Mouse (Mus musculus) CH12.LX (cell line): Measurements from ENCODE around the gene Cchcr1. TPM values are rescaled to one million over a fixed set of nuclear protein-coding genes. Genes with fewer than 3 reads are reported as not detected.

Source experiments
- DNase-seq: peaks from one replicate; pipeline ENCODE4 v3.0.0-alpha.2; 2013; ENCODE audit errors: extremely low read depth
- H3K27ac ChIP-seq: 2 replicates; pipeline ENCODE4 v1.5.1; 2012; ENCODE audit warnings: low read depth, mild to moderate bottlenecking, control low read depth, moderate library complexity; ENCODE audit not compliant: insufficient read depth
- H3K27me3 ChIP-seq: replicated peaks from 2 replicates; pipeline ENCODE3; 2012; ENCODE audit warnings: inconsistent platforms
- H3K36me3 ChIP-seq, 2 experiments: replicated peaks in 1 of 2; 2 replicates each; pipeline versions ENCODE3 to v1.6.1; 2012; ENCODE audit warnings: inconsistent platforms in 1 of 2, low read length in 1 of 2, mild to moderate bottlenecking in 1 of 2, mixed read lengths in 1 of 2, moderate library complexity in 1 of 2; ENCODE audit not compliant: control insufficient read depth in 1 of 2, insufficient read depth in 1 of 2
- H3K4me1 ChIP-seq, 2 experiments: 2 replicates each; pipeline ENCODE4 v1.6.1; 2012; ENCODE audit warnings: inconsistent platforms in 1 of 2, moderate library complexity in 1 of 2; ENCODE audit not compliant: insufficient read depth in 2 of 2, control insufficient read depth in 1 of 2
- H3K4me2 ChIP-seq: 2 replicates; pipeline ENCODE4 v1.6.1; 2012; ENCODE audit warnings: low read depth, mild to moderate bottlenecking, control low read depth; ENCODE audit not compliant: poor library complexity, insufficient read depth, severe bottlenecking
- H3K4me3 ChIP-seq, 3 experiments: fragments of 150-350 bp in 1 of 3; sonication (generic) in 1 of 3; replicated peaks in 1 of 3; 2 replicates each; pipeline versions ENCODE3 to v1.5.1; 2011 to 2012; ENCODE audit warnings: low read depth in 2 of 3, low read length in 2 of 3, mild to moderate bottlenecking in 2 of 3, moderate library complexity in 2 of 3, control low read depth in 1 of 3, improper control_type of control experiment in 1 of 3, inconsistent platforms in 1 of 3, mixed read lengths in 1 of 3; ENCODE audit not compliant: poor library complexity in 1 of 3
- H3K79me2 ChIP-seq: replicated peaks from 2 replicates; pipeline ENCODE4 v1.6.1; 2012; ENCODE audit warnings: mild to moderate bottlenecking, moderate library complexity; ENCODE audit not compliant: control insufficient read depth, poor library complexity, insufficient read depth, severe bottlenecking; ENCODE audit errors: extremely low read depth
- H3K9ac ChIP-seq: 2 replicates; pipeline ENCODE4 v1.6.1; 2012; ENCODE audit warnings: low read depth, mild to moderate bottlenecking, control low read depth, moderate library complexity; ENCODE audit not compliant: insufficient read depth
- H3K9me3 ChIP-seq: replicated peaks from 2 replicates; pipeline ENCODE3; 2012; ENCODE audit warnings: low read length, inconsistent platforms, mixed read lengths
- CHD1 ChIP-seq: IDR thresholded peaks from 2 replicates; pipeline ENCODE4 v1.6.1; 2012; ENCODE audit warnings: low read depth, low read length, improper control_type of control experiment, inconsistent platforms
- CHD2 ChIP-seq: IDR thresholded peaks from 2 replicates; pipeline ENCODE4 v1.6.1; 2011; ENCODE audit warnings: low read length, improper control_type of control experiment
- ELF1 ChIP-seq: IDR thresholded peaks from 2 replicates; pipeline ENCODE4 v1.6.1; 2014; ENCODE audit warnings: low read depth, mild to moderate bottlenecking, inconsistent platforms, low read length, improper control_type of control experiment
- IRF4 ChIP-seq: IDR thresholded peaks from 2 replicates; pipeline ENCODE4 v1.6.1; 2014; ENCODE audit warnings: low read depth, mild to moderate bottlenecking, inconsistent platforms, low read length, improper control_type of control experiment
- JUND ChIP-seq: conservative IDR thresholded peaks from 2 replicates; pipeline ENCODE4 v1.6.1; 2011; ENCODE audit warnings: low read depth, low read length, improper control_type of control experiment
- KAT2A ChIP-seq: IDR thresholded peaks from 2 replicates; pipeline ENCODE4 v1.6.1; 2012; ENCODE audit warnings: low read length, improper control_type of control experiment, inconsistent platforms; ENCODE audit not compliant: insufficient replicate concordance
- MAX ChIP-seq: IDR thresholded peaks from 2 replicates; pipeline ENCODE4 v1.6.1; 2011; ENCODE audit warnings: low read length, improper control_type of control experiment
- MAZ ChIP-seq: IDR thresholded peaks from 2 replicates; pipeline ENCODE4 v1.6.1; 2012; ENCODE audit warnings: low read depth, mild to moderate bottlenecking, inconsistent platforms, low read length, improper control_type of control experiment, moderate library complexity
- MEF2A ChIP-seq: IDR thresholded peaks from 2 replicates; pipeline ENCODE4 v1.6.1; 2014; ENCODE audit warnings: low read depth, mild to moderate bottlenecking, inconsistent platforms, low read length, improper control_type of control experiment, borderline replicate concordance
- MYC ChIP-seq: IDR thresholded peaks from 2 replicates; pipeline ENCODE4 v1.6.1; 2011; ENCODE audit warnings: low read depth, mild to moderate bottlenecking, improper control_type of control experiment, low read length
- NELFE ChIP-seq: IDR thresholded peaks from 2 replicates; pipeline ENCODE4 v1.6.1; 2011; ENCODE audit warnings: low read depth, low read length, improper control_type of control experiment
- NRF1 ChIP-seq: IDR thresholded peaks from 2 replicates; pipeline ENCODE4 v1.6.1; 2014; ENCODE audit warnings: low read depth, mild to moderate bottlenecking, inconsistent platforms, low read length, improper control_type of control experiment, moderate library complexity
- RAD21 ChIP-seq: IDR thresholded peaks from 2 replicates; pipeline ENCODE4 v1.6.1; 2011; ENCODE audit warnings: low read depth, mild to moderate bottlenecking, low read length, improper control_type of control experiment, moderate library complexity
- SIN3A ChIP-seq: IDR thresholded peaks from 2 replicates; pipeline ENCODE4 v1.6.1; 2012; ENCODE audit warnings: low read length, improper control_type of control experiment, inconsistent platforms
- SMC3 ChIP-seq: IDR thresholded peaks from 2 replicates; pipeline ENCODE4 v1.6.1; 2011; ENCODE audit warnings: low read depth, low read length, improper control_type of control experiment
- TCF12 ChIP-seq: IDR thresholded peaks from 2 replicates; pipeline ENCODE4 v1.6.1; 2014; ENCODE audit warnings: low read depth, mild to moderate bottlenecking, inconsistent platforms, low read length, improper control_type of control experiment
- UBTF ChIP-seq: IDR thresholded peaks from 2 replicates; pipeline ENCODE4 v1.6.1; 2012; ENCODE audit warnings: low read depth, mild to moderate bottlenecking, inconsistent platforms, low read length, improper control_type of control experiment, moderate library complexity
- USF1 ChIP-seq: IDR thresholded peaks from 2 replicates; pipeline ENCODE4 v1.6.1; 2014; ENCODE audit warnings: low read depth, mild to moderate bottlenecking, inconsistent platforms, low read length, improper control_type of control experiment
- dilution Hi-C: fragments of 300-500 bp; cut with MboI; formaldehyde crosslinking; loops from 2 replicates; pipeline ENCODE4 v1.14.3; 2020; ENCODE audit warnings: low sequenced_read_pairs; ENCODE audit not compliant: extremely low pct_unique_long_range_greater_than_20kb, extremely low pct_ligation_motif_present
- in situ Hi-C: fragments of 300-500 bp; cut with MboI; formaldehyde crosslinking; loops from 3 replicates; pipeline ENCODE4 v1.14.3; 2019; ENCODE audit warnings: low sequenced_read_pairs, low pct_ligation_motif_present, low pct_unique_long_range_greater_than_20kb, mixed read lengths
- polyA plus RNA-seq: library from polyadenylated mRNA; unstranded; fragments of >175 nt; gene quantifications from 2 replicates; pipeline ENCODE4 v1.2.1, GENCODE M21; 2012; ENCODE audit warnings: low read depth; ENCODE audit not compliant: insufficient read length
- total RNA-seq, 2 experiments: library from RNA; depleted of rRNA; stranded (reverse); fragments of 300-350 nt in 1 of 2; fragments of >200 nt in 1 of 2; gene quantifications; 2 replicates each; pipeline ENCODE4 v1.2.3; 2012 to 2014

Cchcr1 gene
- total and polyA plus RNA-seq, 3 experiments, result 5.2 to 13.0 (median 11.3) TPM

GRCm38 (mm10) chr17:35526644-35527043, 9.7 kb downstream of the Cchcr1 start:
- Histone ChIP-seq H3K27ac (no peak overlapping the region), H3K4me1 (no peaks in the 10 kb centered on the region), H3K4me2 (no peak overlapping the region), H3K27me3 (no peaks in the 10 kb centered on the region), H3K36me3 (peaks cover 42 to 88% of the 10 kb centered on the region in 2 experiments), H3K9ac (no peak overlapping the region), H3K79me2 (no peaks in the 10 kb centered on the region), H3K4me3 (no peak overlapping the region), H3K9me3 (no peaks in the 10 kb centered on the region)
- in situ Hi-C loops (no loop called here), dilution Hi-C loops (no loop called here)
- TF ChIP-seq IRF4 (no peak), MYC (no peak), TCF12 (no peak), NRF1 (no peak), NELFE (no peak), MEF2A (no peak)
- DNase-seq, result no peak

DNA sequence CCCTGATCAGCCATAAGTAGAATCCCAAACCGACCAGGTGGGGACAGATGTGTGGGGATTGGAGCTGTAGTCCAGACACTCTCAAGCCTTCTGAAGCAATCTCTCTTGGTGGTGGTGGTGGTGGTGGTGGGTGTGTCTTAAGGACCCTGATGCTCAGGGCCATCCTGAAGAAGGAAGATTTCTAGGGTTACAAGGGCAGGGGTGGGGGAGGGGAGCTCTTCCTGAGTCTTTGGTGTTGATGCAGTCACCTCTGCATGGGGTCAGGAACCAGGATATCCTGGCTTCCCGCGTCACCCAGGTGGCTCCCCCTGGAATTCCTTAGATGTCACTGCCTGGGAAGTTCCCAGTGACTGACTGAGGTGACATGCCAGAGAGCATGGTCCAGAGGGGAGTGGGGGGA, 15.5 kb downstream of the Cchcr1 start:
- H3K79me2 ChIP-seq, result no peaks in the 10 kb centered on the region
- dilution Hi-C loops (no loop called here), in situ Hi-C loops (no loop called here)
- no peak overlapping the region for H3K9ac ChIP-seq
- peaks cover 17 to 42% of the 10 kb centered on the region in 2 experiments for H3K36me3 ChIP-seq
- no peaks in the 10 kb centered on the region for H3K9me3 ChIP-seq
- H3K4me1 ChIP-seq, result peaks cover 0 to 4% of the 10 kb centered on the region in 2 experiments; a peak in 1 of 4 replicates
- H3K4me2 ChIP-seq, result no peak overlapping the region
- peaks cover under 1% of the 10 kb centered on the region for H3K27me3 ChIP-seq
- no peak overlapping the region for H3K27ac ChIP-seq
- DNase-seq, result no peak
- H3K4me3 ChIP-seq, result no peak overlapping the region
- TF ChIP-seq SMC3, result no peak
- TF ChIP-seq CHD2, result no peak
- no peak for TF ChIP-seq MAX
- TF ChIP-seq MYC, result no peak
- no peak for TF ChIP-seq JUND
- no peak for TF ChIP-seq USF1
- TF ChIP-seq MAZ, result no peak
- no peak for TF ChIP-seq CHD1
- TF ChIP-seq TCF12, result no peak
- no peak for TF ChIP-seq NELFE
- no peak for TF ChIP-seq RAD21
- TF ChIP-seq KAT2A, result no peak
- TF ChIP-seq SIN3A, result no peak
- TF ChIP-seq ELF1, result no peak
- no peak for TF ChIP-seq UBTF
